Mouse (Mus musculus): ENCODE measurements around the gene Tmem88b.
A peak's percentile ranks its signal among the peaks of the same experiment; 100 is the strongest.

Gene Tmem88b

DNA sequence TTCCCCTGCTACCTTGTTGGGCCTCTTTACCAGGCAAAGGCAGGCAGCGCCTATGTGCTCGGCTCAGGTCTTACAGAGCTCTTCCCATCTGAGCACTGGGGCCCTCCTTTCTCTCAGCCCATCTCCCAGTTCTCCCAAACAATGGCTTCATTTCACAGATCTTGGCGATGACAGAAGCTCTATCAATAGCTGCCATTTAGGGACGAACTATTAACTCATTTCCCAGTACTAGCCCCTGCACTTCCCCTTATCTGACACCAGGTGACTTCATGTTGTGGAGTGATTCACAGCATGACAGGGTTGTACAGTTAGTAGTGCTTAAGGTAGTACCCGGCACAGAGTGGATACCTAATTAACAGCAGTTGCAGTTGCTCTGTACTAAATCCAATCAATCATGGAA is at the start of gene Tmem88b:
Gene Tmem88b, minus strand, starts transcription at position 56 of the 400 bp plus-strand sequence.
- no peak for TF ChIP-seq GATA4 (IDR thresholded peaks at IDR 0.05; ENCODE audit: insufficient replicate concordance, low read length)

GRCm38 (mm10) chr4:155833836-155834235 is 48.2 kb upstream of the Tmem88b start:
- TF ChIP-seq GATA4 (IDR thresholded peaks at IDR 0.05; ENCODE audit: insufficient replicate concordance, low read length): 0 out of 2 replicates have a peak, but pooled peaks have one; percentile 39

DNA sequence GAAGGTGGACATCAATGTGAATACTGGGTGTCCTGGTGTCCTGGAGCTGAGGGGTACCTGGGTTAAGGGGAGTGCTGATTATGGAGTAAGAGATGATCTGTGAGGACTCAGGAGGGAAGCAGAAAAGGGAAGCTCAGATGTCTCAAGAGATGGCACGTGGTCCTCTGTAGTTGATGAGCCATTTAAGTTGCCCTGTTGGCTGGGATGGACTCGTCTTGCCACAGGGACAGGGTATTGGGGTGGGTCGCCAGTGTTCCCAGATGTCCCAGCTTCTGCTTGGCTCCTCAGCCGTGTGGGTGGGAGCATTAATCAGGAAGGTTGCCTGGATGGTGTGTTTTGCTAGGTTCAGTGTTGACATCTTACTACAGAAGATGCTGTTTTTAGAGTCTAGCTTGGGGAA is 47.6 kb upstream of the Tmem88b start:
- TF ChIP-seq GATA4 (IDR thresholded peaks at IDR 0.05; ENCODE audit: insufficient replicate concordance, low read length): no peak

DNA sequence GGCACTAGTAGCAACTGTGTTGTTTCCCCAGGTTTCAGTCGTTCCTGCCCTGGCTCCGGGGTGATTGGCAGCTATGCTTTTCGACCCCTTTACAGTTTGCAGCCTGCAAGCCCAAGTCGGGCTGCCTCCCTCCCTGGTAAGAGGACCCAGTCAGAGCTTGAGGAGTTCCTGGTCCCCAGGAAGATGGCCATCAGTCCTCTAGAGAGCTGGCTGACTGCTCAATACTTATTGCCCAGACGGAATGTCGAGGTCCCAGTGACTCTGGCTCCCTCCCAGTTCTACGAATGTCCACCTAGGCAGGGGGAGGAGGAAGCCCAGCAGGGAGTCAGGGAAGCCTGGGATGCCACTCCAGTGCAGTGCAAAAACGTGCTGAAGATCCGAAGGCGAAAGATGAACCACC is 46.6 kb upstream of the Tmem88b start:
- TF ChIP-seq GATA4 (IDR thresholded peaks at IDR 0.05; ENCODE audit: insufficient replicate concordance, low read length): no peak

- TF ChIP-seq GATA4 (IDR thresholded peaks at IDR 0.05; ENCODE audit: insufficient replicate concordance, low read length): no peak
These were observed 46.2 kb upstream of the Tmem88b start for GRCm38 (mm10) chr4:155831831-155832230.

DNA sequence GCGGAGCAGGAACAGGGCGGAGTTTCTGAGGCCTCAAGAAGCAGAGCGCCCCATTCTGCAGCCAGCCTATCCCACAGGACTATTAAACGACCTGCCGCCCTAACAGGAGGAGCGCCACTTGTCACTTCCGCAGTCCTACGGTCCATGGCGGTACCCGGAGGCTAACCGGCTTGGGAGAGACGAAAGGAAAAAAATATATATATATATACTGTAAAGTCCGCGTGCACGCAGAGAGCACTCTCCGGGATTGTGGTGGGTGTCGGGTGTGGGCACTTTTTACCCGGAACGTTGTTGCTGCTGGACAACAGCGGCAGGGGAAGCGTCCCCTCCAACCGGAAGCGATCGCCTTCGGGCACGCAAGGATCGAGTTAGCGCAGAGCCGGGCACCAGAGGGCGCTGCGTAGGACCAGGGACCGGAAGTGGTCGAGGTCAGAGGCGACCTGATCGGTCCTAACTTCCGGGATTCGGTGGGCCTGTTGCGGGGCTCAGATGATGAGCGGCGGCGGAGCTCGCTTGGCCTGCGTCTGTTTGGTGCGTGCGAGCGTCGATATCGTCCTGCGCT is 45.6 kb upstream of the Tmem88b start, which contains the start of gene Aurkaip1:
Gene Aurkaip1, plus strand, starts transcription at position 68 of the 562 bp plus-strand sequence.
- peak; percentile 44; the same call in 1 of the 2 replicates for TF ChIP-seq GATA4 (IDR thresholded peaks at IDR 0.05; ENCODE audit: insufficient replicate concordance, low read length)

GRCm38 (mm10) chr4:155830596-155830995 is 44.9 kb upstream of the Tmem88b start:
- TF ChIP-seq GATA4 (IDR thresholded peaks at IDR 0.05; ENCODE audit: insufficient replicate concordance, low read length): no peak

GRCm38 (mm10) chr4:155829866-155830265 is 44.2 kb upstream of the Tmem88b start:
- no peak for TF ChIP-seq GATA4 (IDR thresholded peaks at IDR 0.05; ENCODE audit: insufficient replicate concordance, low read length)

GRCm38 (mm10) chr4:155823443-155823842 is 37.8 kb upstream of the Tmem88b start:
- no peak for TF ChIP-seq GATA4 (IDR thresholded peaks at IDR 0.05; ENCODE audit: insufficient replicate concordance, low read length)

GRCm38 (mm10) chr4:155821025-155821424 is 35.4 kb upstream of the Tmem88b start:
- no peak for TF ChIP-seq GATA4 (IDR thresholded peaks at IDR 0.05; ENCODE audit: insufficient replicate concordance, low read length)

DNA sequence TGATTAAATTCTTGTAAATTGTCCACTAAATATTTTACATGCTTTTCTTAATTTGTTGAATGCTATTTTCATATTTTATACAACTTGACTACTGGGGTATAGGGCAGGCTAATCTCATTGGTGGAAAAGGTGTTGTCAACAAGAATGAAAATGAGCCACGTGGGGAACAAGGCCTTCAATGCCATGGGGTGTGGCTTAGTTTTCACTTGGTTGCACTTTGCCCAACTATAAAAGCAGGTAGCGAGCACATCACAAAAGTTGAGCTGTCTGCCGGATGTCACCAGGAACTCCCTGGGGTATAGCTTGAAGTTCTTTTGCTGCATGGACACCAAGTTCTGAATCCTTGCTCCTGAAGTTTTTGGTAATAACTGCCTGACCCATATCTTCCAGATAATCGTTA is 31.9 kb upstream of the Tmem88b start:
- TF ChIP-seq GATA4 (IDR thresholded peaks at IDR 0.05; ENCODE audit: insufficient replicate concordance, low read length): no peak

GRCm38 (mm10) chr4:155812665-155813181 is 27.0 kb upstream of the Tmem88b start:
- TF ChIP-seq GATA4 (IDR thresholded peaks at IDR 0.05; ENCODE audit: insufficient replicate concordance, low read length): no peak

- no peak; the same call in 1 of the 2 replicates for TF ChIP-seq GATA4 (IDR thresholded peaks at IDR 0.05; ENCODE audit: insufficient replicate concordance, low read length)
These were observed 26.4 kb upstream of the Tmem88b start, which contains the start of gene Ccnl2 for GRCm38 (mm10) chr4:155811929-155812664. Gene Ccnl2 (plus strand): TSS chr4:155812489.

GRCm38 (mm10) chr4:155807841-155808240 is 22.2 kb upstream of the Tmem88b start:
- no peak for TF ChIP-seq GATA4 (IDR thresholded peaks at IDR 0.05; ENCODE audit: insufficient replicate concordance, low read length)

GRCm38 (mm10) chr4:155803340-155804041 is 17.8 kb upstream of the Tmem88b start:
- TF ChIP-seq GATA4 (IDR thresholded peaks at IDR 0.05; ENCODE audit: insufficient replicate concordance, low read length): peak; percentile 59; the same call in 1 of the 2 replicates
